Mouse (Mus musculus) heart, adult 10 weeks (tissue): ENCODE data around the gene Olfr703. TPM values are rescaled to one million over a fixed set of nuclear protein-coding genes. Genes with fewer than 3 reads are reported as not detected.

ENCODE experiments used
- polyA plus RNA-seq: library from polyadenylated mRNA; stranded (reverse); fragments of 350-450 nt; fragmentation: Illumina TruSeq; extraction: RNeasy Lipid Tissue Mini Kit (QIAGEN cat#74804); gene quantifications from one replicate; pipeline ENCODE4 v1.2.3, GENCODE M21; 2014; ENCODE audit warnings: low read depth, low replicate concordance

The Olfr703 gene
- polyA plus RNA-seq, result not detected

DNA sequence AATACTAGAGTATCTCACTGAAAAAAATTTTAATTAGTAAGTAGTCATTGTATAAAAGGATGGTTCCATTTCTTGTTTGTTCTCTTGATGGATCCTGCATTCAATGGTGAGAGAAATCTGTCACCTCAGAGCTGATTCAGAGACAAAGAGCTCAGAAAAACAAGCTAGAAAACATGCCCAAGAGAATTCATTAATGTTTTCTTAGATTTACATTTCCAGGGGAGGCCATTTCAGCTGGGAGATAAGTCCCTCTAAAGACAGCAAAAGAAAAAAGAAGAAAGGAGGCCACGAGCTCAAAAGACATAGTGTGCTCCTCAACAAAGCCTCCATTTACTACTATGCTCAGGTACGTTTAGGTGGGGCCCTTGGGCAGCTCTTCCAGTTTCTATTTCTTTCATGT, at the start of gene Olfr703:
TSS of gene Olfr703 (plus strand) at position 301 of the 400 bp plus-strand sequence.

GRCm38 (mm10) chr7:106808734-106809133, 34.4 kb upstream of the Olfr703 start, which contains the start of gene Olfr700:
Gene Olfr700 (minus strand): TSS chr7:106808834.

GRCm38 (mm10) chr7:106813829-106814228, 29.3 kb upstream of the Olfr703 start, which contains the start of gene Olfr701:
Gene Olfr701 (plus strand): TSS chr7:106814129.

GRCm38 (mm10) chr7:106833793-106834192, 9.4 kb upstream of the Olfr703 start, which contains the start of gene Olfr702:
Gene Olfr702 (minus strand): TSS chr7:106833893.

DNA sequence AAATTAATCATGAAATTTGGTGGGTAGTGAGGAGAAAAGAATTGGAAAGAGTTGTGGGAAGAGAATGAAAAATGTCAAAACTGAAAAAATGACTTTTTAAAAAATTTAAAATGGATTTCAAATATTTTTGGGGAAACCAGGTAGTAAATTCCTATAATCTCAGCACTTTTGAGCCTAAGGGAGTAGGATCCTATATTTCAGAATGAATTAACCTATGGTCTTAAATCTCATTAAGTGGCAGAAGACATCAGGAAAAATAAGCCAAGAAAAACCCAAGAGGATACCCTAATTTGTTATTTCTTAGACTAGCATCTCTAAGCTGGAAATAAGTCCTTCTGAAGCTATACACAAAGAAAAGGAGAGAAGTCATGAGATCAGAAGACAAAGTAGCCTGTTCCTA, 19.7 kb downstream of the Olfr703 start, which contains the start of gene Olfr704:
TSS of gene Olfr704 (plus strand) at position 301 of the 400 bp plus-strand sequence.

GRCm38 (mm10) chr7:106876791-106877190, 33.6 kb downstream of the Olfr703 start, which contains the start of gene Olfr705:
Gene Olfr705 (minus strand): TSS chr7:106876891.

GRCm38 (mm10) chr7:106888062-106888461, 44.9 kb downstream of the Olfr703 start, which contains the start of gene Olfr706:
Gene Olfr706 (minus strand): TSS chr7:106888162.

Other genes starting within 250 kb of the Olfr703 start
- not detected for gene Olfr693, start 162.8 kb upstream of the Olfr703 start, polyA plus RNA-seq
- gene Olfr694, start 151.5 kb upstream of the Olfr703 start, polyA plus RNA-seq, result not detected
- gene Olfr695, start 127.0 kb upstream of the Olfr703 start, polyA plus RNA-seq, result not detected
- not detected for gene Olfr697, start 100.9 kb upstream of the Olfr703 start, polyA plus RNA-seq
- not detected for gene Olfr698, start 88.0 kb upstream of the Olfr703 start, polyA plus RNA-seq
- not detected for gene Olfr699, start 50.2 kb upstream of the Olfr703 start, polyA plus RNA-seq
- gene Olfr700, start 34.5 kb upstream of the Olfr703 start, polyA plus RNA-seq, result not detected
- gene Olfr701, start 29.2 kb upstream of the Olfr703 start, polyA plus RNA-seq, result not detected
- not detected for gene Olfr702, start 9.5 kb upstream of the Olfr703 start, polyA plus RNA-seq
- not detected for gene Olfr704, start 19.8 kb downstream of the Olfr703 start, polyA plus RNA-seq
- not detected for gene Olfr705, start 33.5 kb downstream of the Olfr703 start, polyA plus RNA-seq
- not detected for gene Olfr706, start 44.8 kb downstream of the Olfr703 start, polyA plus RNA-seq
- gene Olfr707, start 57.9 kb downstream of the Olfr703 start, polyA plus RNA-seq, result not detected
- not detected for gene Olfr1532-ps1, start 64.6 kb downstream of the Olfr703 start, polyA plus RNA-seq
- not detected for gene Olfr709-ps1, start 88.9 kb downstream of the Olfr703 start, polyA plus RNA-seq
- not detected for gene Olfr710, start 105.0 kb downstream of the Olfr703 start, polyA plus RNA-seq
- not detected for gene Olfr6, start 120.6 kb downstream of the Olfr703 start, polyA plus RNA-seq
- not detected for gene Olfr711, start 132.1 kb downstream of the Olfr703 start, polyA plus RNA-seq
- gene Olfr2, start 162.7 kb downstream of the Olfr703 start, polyA plus RNA-seq, result not detected
- not detected for gene Olfr713, start 187.8 kb downstream of the Olfr703 start, polyA plus RNA-seq
- gene Olfr714, start 227.6 kb downstream of the Olfr703 start, polyA plus RNA-seq, result not detected
- gene Olfr17, start 249.9 kb downstream of the Olfr703 start, polyA plus RNA-seq, result not detected